Mouse (Mus musculus): ENCODE results near the gene Scml2. TPM values are rescaled to one million over a fixed set of nuclear protein-coding genes. Genes with fewer than 3 reads are reported as not detected.
"Not testable (repeated sequence)": the region's sequence is repeated elsewhere in the genome, so short reads cannot be mapped to it uniquely, and the experiment has no call there.

Scml2 gene
- total RNA-seq (2021), result under 1 TPM; 0.81 to 0.88 TPM

- DNase-seq (ENCODE audit: low spot score in 2 of 2); intact Hi-C loops (cut with DNase I): not testable (repeated sequence)
Observed at GRCm38 (mm10) chrX:161116893-161117292, at the start of gene Scml2. Gene Scml2, plus strand, starts transcription at chrX:161117193.

DNA sequence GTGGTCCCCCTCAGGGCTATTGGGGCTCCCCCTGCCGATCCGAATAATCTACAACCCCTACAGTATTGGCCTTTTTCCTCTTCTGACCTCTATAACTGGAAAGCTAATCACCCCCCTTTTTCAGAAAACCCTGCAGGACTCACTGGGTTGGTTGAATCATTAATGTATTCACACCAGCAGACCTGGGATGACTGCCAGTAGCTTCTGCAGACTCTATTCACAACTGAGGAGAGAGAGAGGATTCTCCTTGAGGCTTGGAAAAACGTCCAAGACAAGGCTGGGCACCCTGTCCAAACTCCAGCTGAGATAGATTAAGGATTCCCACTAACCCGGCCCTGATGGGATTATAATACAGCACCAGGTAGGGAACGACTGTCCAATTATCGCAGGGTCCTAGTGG lies 41.4 kb upstream of the Scml2 start:
- DNase-seq (ENCODE audit: low spot score in 2 of 2); intact Hi-C loops (cut with DNase I): not testable (repeated sequence)

- peak; percentile 37 to 48 for DNase-seq (ENCODE audit: low spot score in 2 of 2)
- intact Hi-C loops (cut with DNase I), result no loop called here
Observed at GRCm38 (mm10) chrX:161162314-161163068, 45.5 kb downstream of the Scml2 start.

DNA sequence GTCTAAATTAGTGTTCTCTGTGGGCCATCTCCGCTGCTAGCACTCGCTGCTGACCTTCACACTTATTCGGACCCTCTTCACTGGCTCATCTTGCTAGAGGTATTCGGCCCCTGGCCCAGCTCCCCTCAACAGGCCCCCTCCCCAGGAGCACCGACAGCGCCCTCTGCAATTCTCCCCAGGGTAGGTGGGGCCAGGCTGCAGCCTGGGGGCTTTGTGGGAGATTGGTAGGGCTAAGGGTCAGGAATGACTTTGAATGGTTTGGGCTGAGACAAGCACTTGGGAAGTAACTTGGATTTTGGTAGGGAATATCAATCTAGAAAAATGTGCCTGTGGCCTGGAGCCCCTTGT lies 46.0 kb downstream of the Scml2 start:
- no peak for DNase-seq (ENCODE audit: low spot score in 2 of 2)
- intact Hi-C loops (cut with DNase I), result no loop called here

- DNase-seq (ENCODE audit: low spot score in 2 of 2); intact Hi-C loops (cut with DNase I): not testable (repeated sequence)
Observed at GRCm38 (mm10) chrX:161287156-161287555, 170.2 kb downstream of the Scml2 start, which contains the start of gene Gm15262. Gene Gm15262, plus strand, starts transcription at chrX:161287456.

Other genes starting within 250 kb of the Scml2 start
- 1 to 10 TPM; 1.2 to 2.8 TPM for gene Gja6, start 210.1 kb upstream of the Scml2 start, total RNA-seq (2021)
- 100 to 1,000 TPM; 152 to 159 TPM for gene Cdkl5, start 122.5 kb upstream of the Scml2 start, total RNA-seq (2021)
- gene Gm15262, start 170.3 kb downstream of the Scml2 start, total RNA-seq (2021), result not detected

All from left cerebral cortex, postnatal 36 days (tissue).